Mouse (Mus musculus): ENCODE data around the gene Lyzl4.

- TF ChIP-seq CTCF (IDR thresholded peaks at IDR 0.05): no peak
- no peak for TF ChIP-seq EP300 (IDR thresholded peaks at IDR 0.05)
Measured at GRCm38 (mm10) chr9:121663467-121663866, 21.6 kb upstream of the Lyzl4 start.

Measured in lung, postnatal 0 days (tissue).